Mouse (Mus musculus) E14TG2a.4 (cell line): ENCODE measurements around the gene Synpr.

ENCODE experiments used
- CTCF ChIP-seq: conservative IDR thresholded peaks from 2 replicates; pipeline ENCODE4 v1.5.1; 2014; ENCODE audit warnings: low read length
- POU5F1 ChIP-seq: IDR thresholded peaks from 2 replicates; pipeline ENCODE4 v1.6.1; 2014; ENCODE audit warnings: low read length, borderline replicate concordance

- TF ChIP-seq CTCF (no peak), POU5F1 (no peak)
Observed at GRCm38 (mm10) chr14:13597204-13597603, 312.6 kb downstream of the Synpr start.
